Mouse (Mus musculus) cerebellum, adult 2 months (tissue): Measurements from ENCODE around the gene Rps12-ps3. TPM values are rescaled to one million over a fixed set of nuclear protein-coding genes. Genes with fewer than 3 reads are reported as not detected.

Source experiments
- DNase-seq, 2 experiments: peaks; one replicate each; pipeline ENCODE4 v3.0.0; 2021
- H3K27ac ChIP-seq: fragments of 200-500 bp; 2 replicates; pipeline ENCODE4 v1.5.1; 2012; ENCODE audit warnings: low read length, control low read depth, inconsistent platforms; ENCODE audit not compliant: insufficient read depth
- H3K27me3 ChIP-seq: fragments of 200-500 bp; 2 replicates; pipeline ENCODE4 v1.6.1; 2012; ENCODE audit warnings: inconsistent platforms, mild to moderate bottlenecking, low read length, moderate library complexity; ENCODE audit not compliant: control insufficient read depth, insufficient read depth
- H3K4me1 ChIP-seq: fragments of 200-500 bp; 2 replicates; pipeline ENCODE4 v1.6.1; 2011; ENCODE audit warnings: low read length; ENCODE audit not compliant: control insufficient read depth, insufficient read depth
- H3K4me3 ChIP-seq: fragments of 200-500 bp; replicated peaks from 2 replicates; pipeline ENCODE3; 2011; ENCODE audit warnings: mild to moderate bottlenecking, low read depth, low read length, control low read depth; ENCODE audit not compliant: insufficient read depth
- CTCF ChIP-seq: fragments of 200-500 bp; IDR thresholded peaks from 2 replicates; pipeline ENCODE4 v1.5.1; 2011; ENCODE audit warnings: low read depth, mild to moderate bottlenecking, control low read depth, low read length, moderate library complexity, borderline replicate concordance; ENCODE audit not compliant: insufficient read depth
- POLR2A ChIP-seq: fragments of 200-500 bp; IDR thresholded peaks from 2 replicates; pipeline ENCODE4 v1.6.1; 2011; ENCODE audit warnings: low read length, control low read depth, borderline replicate concordance; ENCODE audit not compliant: insufficient read depth
- WGBS: fragments of 180-500 bp; shearing (Covaris S2); methylation state at CpG from one replicate; pipeline ENCODE4 v1.1.7; 2018; 5-methylcytosine and 5-hydroxymethylcytosine counted together
- polyA plus RNA-seq: library from polyadenylated mRNA; depleted of rRNA; stranded (reverse); fragments of >200 nt; gene quantifications from 2 replicates; pipeline ENCODE4 v1.2.3, GENCODE M21; 2012

The Rps12-ps3 gene
- polyA plus RNA-seq, 1 experiment: 84.0 TPM

- peak in 1 of 2 experiments; percentile 62 for DNase-seq
- WGBS: under 1% methylated on average over 69 of the region's 70 CpGs
- Histone ChIP-seq H3K4me3 (peak overlapping the region; percentile 54), H3K27ac (peak overlapping the region; percentile 64; the same call in 1 of the 2 replicates), H3K4me1 (no peaks in the 10 kb centered on the region; the same call in 1 of the 2 replicates), H3K27me3 (no peaks in the 10 kb centered on the region)
- TF ChIP-seq POLR2A (no peak), CTCF (no peak)
Observed at GRCm38 (mm10) chr19:59345081-59345657, 23.1 kb downstream of the Rps12-ps3 start.

GRCm38 (mm10) chr19:59345658-59346283, 23.7 kb downstream of the Rps12-ps3 start, which contains the start of gene Pdzd8:
Gene Pdzd8, minus strand, starts transcription at chr19:59345780.
- Histone ChIP-seq H3K27ac (peak within 1 kb of the TSS; percentile 75), H3K27me3 (no peaks in the 10 kb centered on the region), H3K4me1 (no peaks in the 10 kb centered on the region; the same call in 1 of the 2 replicates), H3K4me3 (peak within 1 kb of the TSS; percentile 96)
- WGBS: 1% methylated on average over 80 of the region's 91 CpGs
- DNase-seq: peak; percentile 91
- TF ChIP-seq POLR2A (peak; percentile 62), CTCF (no peak)

GRCm38 (mm10) chr19:59346325-59346724, 24.2 kb downstream of the Rps12-ps3 start:
- H3K4me3 ChIP-seq: peak overlapping the region; percentile 96
- H3K27ac ChIP-seq: peak overlapping the region; percentile 75; the same call in 1 of the 2 replicates
- H3K4me1 ChIP-seq: no peaks in the 10 kb centered on the region; the same call in 1 of the 2 replicates
- DNase-seq: no peak
- no peaks in the 10 kb centered on the region for H3K27me3 ChIP-seq
- 4% methylated on average over 11 of the region's 11 CpGs for WGBS
- TF ChIP-seq CTCF (no peak), POLR2A (no peak)

- 75% methylated on average over 6 of the region's 6 CpGs for WGBS
- TF ChIP-seq POLR2A (no peak), CTCF (no peak)
- Histone ChIP-seq H3K27me3 (no peaks in the 10 kb centered on the region), H3K27ac (no peak overlapping the region), H3K4me1 (no peaks in the 10 kb centered on the region), H3K4me3 (no peak overlapping the region)
- DNase-seq: no peak
Observed at GRCm38 (mm10) chr19:59349329-59349960, 27.4 kb downstream of the Rps12-ps3 start.

- Histone ChIP-seq H3K4me3 (no peak overlapping the region), H3K27me3 (no peaks in the 10 kb centered on the region), H3K27ac (no peak overlapping the region), H3K4me1 (no peaks in the 10 kb centered on the region)
- WGBS: 89% methylated on average over 7 of the region's 7 CpGs
- TF ChIP-seq CTCF (no peak), POLR2A (no peak)
- no peak for DNase-seq
Observed at GRCm38 (mm10) chr19:59350273-59350903, 28.3 kb downstream of the Rps12-ps3 start.

- DNase-seq: no peak
Observed at GRCm38 (mm10) chr19:59351151-59351889, 29.2 kb downstream of the Rps12-ps3 start.

GRCm38 (mm10) chr19:59352760-59353159, 30.7 kb downstream of the Rps12-ps3 start:
- Histone ChIP-seq H3K4me3 (no peak overlapping the region), H3K27me3 (no peaks in the 10 kb centered on the region), H3K27ac (no peak overlapping the region), H3K4me1 (no peaks in the 10 kb centered on the region)
- no peak for TF ChIP-seq POLR2A
- no peak for TF ChIP-seq CTCF
- DNase-seq: no peak
- 62% methylated on average over 3 of the region's 3 CpGs for WGBS

More at GRCm38 (mm10) chr19:59351151-59351889, 29.2 kb downstream of the Rps12-ps3 start:
- H3K27ac ChIP-seq: no peak overlapping the region
- TF ChIP-seq POLR2A (no peak), CTCF (no peak)
- H3K27me3 ChIP-seq: no peaks in the 10 kb centered on the region
- no peak overlapping the region for H3K4me3 ChIP-seq
- H3K4me1 ChIP-seq: no peaks in the 10 kb centered on the region
- WGBS: 66% methylated on average over 15 of the region's 15 CpGs
